Mouse (Mus musculus) adrenal gland, postnatal 36 days (tissue): Measurements from ENCODE around the gene Olfr123. TPM values are rescaled to one million over a fixed set of nuclear protein-coding genes. Genes with fewer than 3 reads are reported as not detected.

Experiments used
- DNase-seq, 2 experiments: peaks; one replicate each; pipeline ENCODE4 v3.0.0; 2021; ENCODE audit warnings: mixed read lengths in 1 of 2
- long read RNA-seq, 2 experiments: library from polyadenylated mRNA; stranded (forward); transcript quantifications; one replicate each; pipeline ENCODE4 v2.0.0; 2021; ENCODE audit warnings: borderline sequencing depth in 2 of 2
- total RNA-seq, 2 experiments: library from RNA; stranded (reverse); gene quantifications; 2 replicates each; pipeline ENCODE4 v1.2.3; 2021

The Olfr123 gene
- total RNA-seq = not detected
- long read RNA-seq, experiment 1 = 0 reads
- long read RNA-seq, experiment 2 = 0 reads

- no peak for DNase-seq
Observed at GRCm38 (mm10) chr17:37793229-37793628, at the start of gene Olfr123. Gene Olfr123 (plus strand): TSS chr17:37793529.

- no peak for DNase-seq
Observed at GRCm38 (mm10) chr17:37768307-37768706, 25.0 kb upstream of the Olfr123 start, which contains the start of gene Olfr122. Gene Olfr122 (plus strand): TSS chr17:37768607.

GRCm38 (mm10) chr17:37799588-37799987 is 6.3 kb downstream of the Olfr123 start, which contains the start of gene Olfr124:
Gene Olfr124 (plus strand): TSS chr17:37799888.
- DNase-seq = no peak

GRCm38 (mm10) chr17:37832649-37833048 is 39.3 kb downstream of the Olfr123 start, which contains the start of gene Olfr125:
Gene Olfr125 (plus strand): TSS chr17:37832949.
- no peak for DNase-seq

GRCm38 (mm10) chr17:37847183-37847582 is 53.9 kb downstream of the Olfr123 start, which contains the start of gene Olfr126:
Gene Olfr126 (plus strand): TSS chr17:37847483.
- DNase-seq = no peak

Other genes with a start within 250 kb of the Olfr123 start
- not detected for gene Olfr112, start 224.1 kb upstream of the Olfr123 start, total RNA-seq
- not detected for gene Olfr113, start 215.9 kb upstream of the Olfr123 start, total RNA-seq
- gene Olfr114, start 200.8 kb upstream of the Olfr123 start, total RNA-seq = not detected
- not detected for gene Olfr115, start 166.4 kb upstream of the Olfr123 start, total RNA-seq
- not detected for gene Olfr116, start 166.3 kb upstream of the Olfr123 start, total RNA-seq
- gene Olfr117, start 129.7 kb upstream of the Olfr123 start, total RNA-seq = not detected
- not detected for gene Olfr118, start 126.5 kb upstream of the Olfr123 start, total RNA-seq
- gene Olfr119, start 97.0 kb upstream of the Olfr123 start, total RNA-seq = not detected
- gene Olfr120, start 71.7 kb upstream of the Olfr123 start, total RNA-seq = not detected
- gene Olfr121, start 44.7 kb upstream of the Olfr123 start, total RNA-seq = not detected
- not detected for gene Olfr122, start 24.9 kb upstream of the Olfr123 start, total RNA-seq
- not detected for gene Olfr124, start 6.4 kb downstream of the Olfr123 start, total RNA-seq
- not detected for gene Olfr125, start 39.4 kb downstream of the Olfr123 start, total RNA-seq
- not detected for gene Olfr126, start 54.0 kb downstream of the Olfr123 start, total RNA-seq
- not detected for gene Olfr127, start 106.9 kb downstream of the Olfr123 start, total RNA-seq
- not detected for gene Olfr128, start 127.0 kb downstream of the Olfr123 start, total RNA-seq
- gene Olfr761, start 159.6 kb downstream of the Olfr123 start, total RNA-seq = not detected